Mouse (Mus musculus): ENCODE results near the gene Ank.

Gene Ank

GRCm38 (mm10) chr15:27633941-27634900 lies 167.7 kb downstream of the Ank start:
- no peak for DNase-seq (ENCODE audit: low read depth, low spot score)

GRCm38 (mm10) chr15:27641171-27641570 lies 174.7 kb downstream of the Ank start:
- no peak for DNase-seq (ENCODE audit: low read depth, low spot score)

- DNase-seq (ENCODE audit: low read depth, low spot score), result no peak
These were observed 176.4 kb downstream of the Ank start for GRCm38 (mm10) chr15:27642895-27643294.

Data from brain, embryonic 18.5 days (tissue).